Mouse (Mus musculus) kidney, postnatal 0 days (tissue): ENCODE data around the gene Stx8. TPM values are rescaled to one million over a fixed set of nuclear protein-coding genes. Genes with fewer than 3 reads are reported as not detected.

Experiments
- ATAC-seq: fragments of 200-750 bp; cut with Nextera tagmentation; replicated peaks from 2 replicates; pipeline ENCODE4 v1.8.0; 2017; ENCODE audit warnings: low read depth, moderate number of reproducible peaks, moderate TSS enrichment, moderate library complexity; ENCODE audit not compliant: low FRiP score
- DNase-seq: peaks from one replicate; pipeline ENCODE4 v3.0.0-alpha.2; 2016; ENCODE audit warnings: low spot score
- H3K27ac ChIP-seq: fragments of 300-500 bp; sonication (generic); 2 replicates; pipeline ENCODE4 v1.5.1; 2014; ENCODE audit warnings: mild to moderate bottlenecking
- H3K27me3 ChIP-seq: fragments of 300-500 bp; sonication (generic); 2 replicates; pipeline ENCODE4 v1.6.1; 2014; ENCODE audit warnings: low read length, mixed read lengths; ENCODE audit not compliant: insufficient read depth
- H3K36me3 ChIP-seq: fragments of 300-500 bp; sonication (generic); 2 replicates; pipeline ENCODE4 v1.6.1; 2014; ENCODE audit warnings: low read length, mixed read lengths; ENCODE audit not compliant: insufficient read depth
- H3K4me1 ChIP-seq: fragments of 300-500 bp; sonication (generic); replicated peaks from 2 replicates; pipeline ENCODE4 v1.6.1; 2014; ENCODE audit warnings: antibody characterized with exemption, low read length, mixed read lengths; ENCODE audit not compliant: insufficient read depth
- H3K4me2 ChIP-seq: fragments of 300-500 bp; sonication (generic); 2 replicates; pipeline ENCODE4 v1.6.1; 2014; ENCODE audit warnings: mild to moderate bottlenecking, low read length, moderate library complexity, mixed read lengths
- H3K4me3 ChIP-seq: fragments of 300-500 bp; sonication (generic); replicated peaks from 2 replicates; pipeline ENCODE4 v1.5.1; 2014; ENCODE audit warnings: low read depth, low read length
- H3K9ac ChIP-seq: fragments of 300-500 bp; sonication (generic); 2 replicates; pipeline ENCODE4 v1.6.1; 2014; ENCODE audit warnings: low read depth, low read length
- H3K9me3 ChIP-seq: fragments of 300-500 bp; sonication (generic); replicated peaks from 2 replicates; pipeline ENCODE4 v1.6.1; 2016; ENCODE audit warnings: low read length, inconsistent platforms, mixed read lengths
- CTCF ChIP-seq: IDR thresholded peaks from 2 replicates; pipeline ENCODE4 v1.5.1; 2016; ENCODE audit warnings: antibody characterized with exemption, low read depth, mild to moderate bottlenecking, moderate library complexity
- WGBS: fragments of 180-500 bp; shearing (Covaris S2); extraction: QIAGEN DNeasy Blood & Tissue Kit; methylation state at CpG from one replicate; pipeline ENCODE4 v1.1.7; 2014; 5-methylcytosine and 5-hydroxymethylcytosine counted together
- polyA plus RNA-seq: library from polyadenylated mRNA; unstranded; fragments of >200 nt; fragmentation: Nextera tagmentation; extraction: Ambion mirVana; gene quantifications from 2 replicates; pipeline ENCODE4 v1.2.1, GENCODE M21; 2015

Stx8 gene
- polyA plus RNA-seq, 1 experiment from 2014 or later = 84.5 TPM

- no peaks in the 10 kb centered on the region for H3K36me3 ChIP-seq
- WGBS = 91% methylated on average over 3 of the region's 3 CpGs
- no peaks in the 10 kb centered on the region for H3K9me3 ChIP-seq
- H3K9ac ChIP-seq = no peak overlapping the region
- H3K4me3 ChIP-seq = no peak overlapping the region
- H3K4me2 ChIP-seq = no peak overlapping the region
- TF ChIP-seq CTCF = no peak
- H3K4me1 ChIP-seq = peaks cover 13% of the 10 kb centered on the region
- DNase-seq = no peak
- no peak overlapping the region for H3K27ac ChIP-seq
- no peaks in the 10 kb centered on the region for H3K27me3 ChIP-seq
- no peak for ATAC-seq
Measured at GRCm38 (mm10) chr11:68185647-68186046, 219.7 kb downstream of the Stx8 start.

GRCm38 (mm10) chr11:68187242-68187641 lies 221.2 kb downstream of the Stx8 start:
- H3K4me3 ChIP-seq = no peak overlapping the region
- peaks cover 13% of the 10 kb centered on the region for H3K4me1 ChIP-seq
- no peaks in the 10 kb centered on the region for H3K27me3 ChIP-seq
- no peak overlapping the region for H3K9ac ChIP-seq
- 61% methylated on average over 8 of the region's 8 CpGs for WGBS
- DNase-seq (no peak), ATAC-seq (no peak)
- TF ChIP-seq CTCF = no peak
- no peak overlapping the region for H3K27ac ChIP-seq
- H3K36me3 ChIP-seq = no peaks in the 10 kb centered on the region
- H3K4me2 ChIP-seq = no peak overlapping the region
- H3K9me3 ChIP-seq = no peaks in the 10 kb centered on the region

GRCm38 (mm10) chr11:68188695-68189201 lies 222.8 kb downstream of the Stx8 start:
- Histone ChIP-seq H3K27ac (peak overlapping the region; percentile 77), H3K36me3 (no peaks in the 10 kb centered on the region), H3K27me3 (no peaks in the 10 kb centered on the region), H3K9ac (0 out of 2 replicates have a peak overlapping the region, but pooled peaks have one; percentile 18), H3K4me1 (peaks cover 13% of the 10 kb centered on the region), H3K4me3 (no peak overlapping the region), H3K4me2 (no peak overlapping the region), H3K9me3 (no peaks in the 10 kb centered on the region)
- ATAC-seq (no peak), DNase-seq (peak; percentile 60)
- TF ChIP-seq CTCF = no peak
- WGBS = 55% methylated on average over 12 of the region's 12 CpGs

GRCm38 (mm10) chr11:68190849-68191248 lies 224.9 kb downstream of the Stx8 start:
- ATAC-seq (no peak), DNase-seq (no peak)
- no peak for TF ChIP-seq CTCF
- Histone ChIP-seq H3K9me3 (no peaks in the 10 kb centered on the region), H3K4me1 (peaks cover 23% of the 10 kb centered on the region), H3K4me3 (no peak overlapping the region), H3K27me3 (no peaks in the 10 kb centered on the region), H3K4me2 (no peak overlapping the region), H3K27ac (no peak overlapping the region), H3K36me3 (no peaks in the 10 kb centered on the region), H3K9ac (no peak overlapping the region)
- 73% methylated on average over 5 of the region's 5 CpGs for WGBS

- no peak overlapping the region for H3K27ac ChIP-seq
- WGBS = 46% methylated on average over 6 of the region's 6 CpGs
- H3K4me3 ChIP-seq = no peak overlapping the region
- ATAC-seq (no peak), DNase-seq (no peak)
- H3K4me1 ChIP-seq = peaks cover 18% of the 10 kb centered on the region
- peak; percentile 45; the same call in 1 of the 2 replicates for TF ChIP-seq CTCF
- no peaks in the 10 kb centered on the region for H3K36me3 ChIP-seq
- H3K9me3 ChIP-seq = no peaks in the 10 kb centered on the region
- H3K9ac ChIP-seq = no peak overlapping the region
- H3K4me2 ChIP-seq = no peak overlapping the region
- H3K27me3 ChIP-seq = no peaks in the 10 kb centered on the region
Measured at GRCm38 (mm10) chr11:68195168-68195567, 229.2 kb downstream of the Stx8 start.

GRCm38 (mm10) chr11:68195693-68196176 lies 229.7 kb downstream of the Stx8 start:
- ATAC-seq (no peak), DNase-seq (no peak)
- Histone ChIP-seq H3K4me2 (no peak overlapping the region), H3K9ac (no peak overlapping the region), H3K27ac (no peak overlapping the region), H3K4me3 (no peak overlapping the region), H3K9me3 (no peaks in the 10 kb centered on the region), H3K36me3 (no peaks in the 10 kb centered on the region), H3K27me3 (no peaks in the 10 kb centered on the region), H3K4me1 (peaks cover 22% of the 10 kb centered on the region)
- WGBS = 68% methylated on average over 10 of the region's 10 CpGs
- TF ChIP-seq CTCF = no peak

- Histone ChIP-seq H3K36me3 (no peaks in the 10 kb centered on the region), H3K27me3 (no peaks in the 10 kb centered on the region), H3K4me2 (no peak overlapping the region), H3K27ac (no peak overlapping the region), H3K9me3 (no peaks in the 10 kb centered on the region), H3K9ac (no peak overlapping the region), H3K4me3 (no peak overlapping the region), H3K4me1 (peaks cover 23% of the 10 kb centered on the region; the same call in 1 of the 2 replicates)
- no peak for TF ChIP-seq CTCF
- ATAC-seq (no peak), DNase-seq (no peak)
- WGBS = 48% methylated on average over 6 of the region's 6 CpGs
Measured at GRCm38 (mm10) chr11:68196566-68196965, 230.6 kb downstream of the Stx8 start.
